Mouse (Mus musculus) gastrocnemius, adult 18-20 months (tissue): ENCODE measurements around the gene Cd22. TPM values are rescaled to one million over a fixed set of nuclear protein-coding genes. Genes with fewer than 3 reads are reported as not detected.
A peak's percentile ranks its signal among the peaks of the same experiment; 100 is the strongest.
"Not testable (repeated sequence)": the region's sequence is repeated elsewhere in the genome, so short reads cannot be mapped to it uniquely, and the experiment has no call there.

ENCODE experiments used
- DNase-seq: peaks from one replicate; pipeline ENCODE4 v3.0.0; 2021; ENCODE audit warnings: low spot score
- long read RNA-seq, 2 experiments: library from polyadenylated mRNA; stranded (forward); transcript quantifications; one replicate each; pipeline ENCODE4 v2.0.0; 2021
- total RNA-seq, 2 experiments: library from RNA; stranded (reverse); gene quantifications; 2 replicates each; pipeline ENCODE4 v1.2.3; 2021

The Cd22 gene
- total RNA-seq = not detected
- long read RNA-seq, experiment 1 = 0 reads
- long read RNA-seq, experiment 2 = 0 reads

DNA sequence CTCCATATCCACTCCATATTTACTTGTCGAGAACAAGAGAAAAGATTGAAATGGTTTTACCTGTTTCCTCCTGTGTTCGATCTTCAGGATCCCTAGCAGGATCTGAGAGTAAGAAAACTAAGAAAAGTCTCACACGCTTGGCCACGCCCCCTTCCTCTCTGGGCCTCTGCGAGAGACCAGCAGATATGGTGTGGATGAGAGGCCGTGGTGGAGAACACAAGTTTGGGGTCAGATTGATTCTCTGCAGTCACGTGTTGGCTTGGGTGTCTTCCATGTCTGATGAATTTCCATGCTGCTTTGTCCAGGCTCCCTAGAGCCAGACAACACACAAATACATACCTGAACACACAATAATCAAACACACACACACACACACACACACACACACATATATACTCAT, at the start of gene Cd22:
Gene Cd22 (minus strand): TSS at position 167 of the 400 bp plus-strand sequence.
- DNase-seq = no peak

DNA sequence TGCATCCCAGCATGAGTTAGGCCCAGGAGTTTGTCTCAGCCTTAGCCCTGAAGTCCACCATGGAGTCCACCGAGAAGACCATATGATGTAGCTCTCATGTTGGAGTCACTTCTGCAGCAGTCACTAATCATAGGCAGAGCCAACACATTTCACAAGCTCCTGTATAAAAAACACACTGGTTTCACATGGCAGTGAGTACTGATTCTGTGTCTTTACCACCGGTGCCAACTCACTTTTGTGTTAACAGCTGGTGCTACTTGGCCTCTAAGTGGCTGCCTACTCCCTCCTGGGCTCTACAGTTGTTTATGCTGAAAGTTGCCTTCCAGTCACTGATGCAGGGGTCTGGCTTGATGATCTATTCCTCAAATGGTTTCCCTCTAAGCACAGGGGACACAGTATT, 44.4 kb upstream of the Cd22 start, which contains the start of gene Hamp2:
Gene Hamp2 (minus strand): TSS at position 101 of the 400 bp plus-strand sequence.
- DNase-seq = not testable (repeated sequence)

DNA sequence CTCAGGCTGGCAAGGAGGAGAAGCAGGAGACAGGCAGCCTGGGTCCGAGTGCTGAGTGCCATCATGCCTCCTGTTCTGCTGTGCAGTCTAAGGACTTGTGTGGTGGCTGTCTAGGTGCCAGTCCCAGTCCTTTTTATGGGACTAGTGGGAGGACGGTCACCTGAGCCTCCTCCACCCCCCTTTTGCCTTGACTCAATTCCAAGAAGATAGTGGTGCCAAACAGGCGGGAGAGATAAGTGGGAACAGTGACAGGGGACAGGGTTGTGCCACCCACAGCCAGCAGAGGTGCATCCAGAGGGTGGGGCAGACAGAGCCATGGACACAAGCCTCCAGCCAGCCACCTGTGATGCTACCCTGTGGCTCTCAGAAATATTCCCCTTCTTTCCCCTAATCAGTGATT, 43.9 kb upstream of the Cd22 start:
- no peak for DNase-seq

DNA sequence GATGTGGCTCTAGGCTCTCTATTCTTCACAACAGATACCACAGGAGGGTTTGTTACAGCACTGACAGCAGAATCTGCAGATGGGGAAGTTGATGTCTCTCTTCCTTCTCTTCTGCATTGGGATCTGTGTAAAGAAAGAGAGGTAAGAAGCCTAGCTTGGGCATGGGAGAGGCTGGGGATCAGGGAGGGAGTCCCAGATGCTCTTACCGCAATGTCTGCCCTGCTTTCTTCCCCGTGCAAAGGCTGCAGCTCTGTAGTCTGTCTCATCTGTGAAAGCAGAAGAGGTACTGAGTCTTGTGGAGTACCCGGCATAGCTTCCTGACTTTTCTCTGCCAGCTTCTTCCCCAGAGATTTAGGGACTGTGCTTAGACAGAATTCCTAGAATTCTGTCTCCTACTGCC, 42.3 kb upstream of the Cd22 start:
- not testable (repeated sequence) for DNase-seq

DNA sequence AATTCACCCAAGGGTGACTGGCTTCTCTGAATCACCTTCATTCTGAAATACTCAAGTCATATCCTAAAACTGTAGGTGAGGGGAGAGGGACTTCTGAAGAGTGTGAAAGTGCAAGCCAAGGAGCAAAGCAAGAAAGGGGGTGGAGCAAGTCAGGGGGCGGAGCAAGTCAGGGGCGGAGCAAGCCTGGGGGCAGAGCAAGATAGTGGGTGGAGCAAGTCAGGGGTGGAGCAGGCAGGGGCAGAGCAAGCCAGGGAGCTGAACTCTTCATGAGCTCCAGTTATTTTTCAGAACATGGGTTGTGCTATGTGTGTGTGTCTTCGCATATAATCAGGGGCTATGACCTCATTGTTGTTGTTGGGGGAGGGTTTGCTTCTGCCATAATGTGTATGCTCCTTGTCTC, 40.1 kb upstream of the Cd22 start:
- no peak for DNase-seq

DNA sequence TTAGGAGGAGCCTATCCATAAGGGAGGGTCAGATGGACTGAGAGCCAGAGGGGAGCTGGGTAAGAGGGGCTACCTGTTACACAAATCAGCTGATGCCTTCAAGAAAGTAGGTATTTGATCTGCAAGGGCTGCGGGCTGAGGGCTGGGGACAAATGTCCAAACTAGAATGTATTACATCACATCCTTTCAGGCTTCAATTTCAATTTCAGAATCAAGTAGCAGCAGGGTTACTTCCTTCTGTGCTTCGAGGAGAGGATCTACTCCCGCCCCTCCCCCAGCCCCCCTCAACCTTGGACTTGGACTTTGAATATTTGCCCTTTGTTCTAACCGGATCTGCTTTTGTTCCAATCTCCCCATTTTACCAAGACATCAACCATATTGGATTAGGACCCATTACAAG, 37.1 kb upstream of the Cd22 start:
- DNase-seq = no peak

DNA sequence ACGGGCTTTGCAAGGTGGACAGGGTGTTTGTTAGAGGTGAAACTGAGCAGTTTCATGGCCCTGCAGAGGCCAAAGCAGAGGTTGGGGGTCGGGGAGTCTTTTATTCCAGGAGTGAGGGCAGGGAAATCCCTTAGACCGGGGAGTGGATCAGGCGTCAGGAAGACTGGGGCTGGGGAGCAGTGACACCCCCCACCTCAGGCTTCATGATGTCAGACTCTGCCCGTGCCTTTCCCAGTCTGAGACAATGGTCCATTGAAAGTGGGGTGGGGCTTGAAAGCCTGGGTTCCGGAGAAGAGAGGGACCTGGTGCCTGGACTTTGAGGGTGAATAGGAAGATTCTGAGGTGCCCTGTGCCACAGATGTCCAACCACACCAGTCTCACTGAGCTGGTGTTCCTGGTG, 36.6 kb upstream of the Cd22 start:
- no peak for DNase-seq

DNA sequence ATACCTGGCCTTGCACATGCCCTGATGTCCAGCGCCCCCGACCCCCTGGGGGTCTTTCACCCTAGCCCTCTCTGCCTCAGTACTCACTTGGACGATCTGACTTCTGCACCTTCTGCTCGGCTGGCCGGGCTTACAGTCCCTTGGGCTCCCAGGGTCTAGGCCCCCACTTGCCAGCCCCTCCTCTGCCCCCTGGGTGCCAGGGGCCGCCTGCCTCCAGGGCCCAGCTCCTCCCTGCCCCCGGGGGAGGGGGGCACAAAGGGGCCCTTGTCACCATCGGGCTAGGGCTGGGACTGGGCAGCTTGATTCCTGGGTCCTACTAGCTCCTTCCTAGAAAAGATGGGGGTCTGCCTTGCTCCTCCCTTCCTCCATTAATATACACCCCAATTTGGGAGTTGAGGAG, 34.6 kb upstream of the Cd22 start, which contains the start of gene Mag:
Gene Mag (minus strand): TSS at position 142 of the 400 bp plus-strand sequence.
- DNase-seq = no peak

DNA sequence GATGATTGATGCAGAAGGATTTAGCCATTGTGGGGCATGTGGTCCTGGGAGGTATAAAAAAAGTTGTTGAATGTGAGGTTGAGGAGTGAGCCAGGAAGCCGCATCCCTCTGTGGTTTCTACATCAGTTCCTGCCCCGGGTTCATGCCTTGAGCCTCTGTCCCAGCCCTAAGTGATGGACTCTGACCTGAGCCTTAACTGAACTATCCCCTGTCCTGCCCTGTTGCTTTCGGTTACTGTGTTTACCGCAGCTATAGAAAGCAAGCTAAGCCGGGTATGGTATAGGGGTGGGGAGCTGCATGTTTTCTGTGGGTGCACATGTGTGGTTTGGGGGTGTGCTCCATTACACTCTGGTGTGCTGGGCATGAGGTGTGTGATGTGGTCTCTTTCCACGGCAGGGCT, 29.6 kb upstream of the Cd22 start:
- no peak for DNase-seq

DNA sequence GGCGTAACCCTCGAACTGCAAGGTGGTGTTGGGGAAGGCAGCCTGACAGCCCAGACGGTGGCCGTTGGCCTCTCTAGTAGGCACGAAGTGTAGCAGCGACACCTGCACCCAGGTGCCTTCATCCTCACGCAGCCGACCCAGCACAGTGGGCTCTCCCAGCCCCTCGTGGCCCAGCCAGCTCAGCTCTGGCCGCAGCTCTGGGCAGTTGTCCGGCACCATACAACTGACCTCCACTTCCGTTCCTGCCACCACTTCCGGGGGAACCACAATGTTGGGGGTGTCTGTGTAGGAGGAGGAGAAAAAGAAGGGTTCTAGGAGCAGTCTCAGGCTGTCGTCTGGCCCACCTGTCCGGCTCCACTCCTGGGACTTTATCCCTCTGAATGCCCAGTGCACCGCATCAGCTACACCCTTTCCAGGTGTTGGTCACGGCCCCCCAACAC, 28.9 kb upstream of the Cd22 start:
- no peak for DNase-seq

DNA sequence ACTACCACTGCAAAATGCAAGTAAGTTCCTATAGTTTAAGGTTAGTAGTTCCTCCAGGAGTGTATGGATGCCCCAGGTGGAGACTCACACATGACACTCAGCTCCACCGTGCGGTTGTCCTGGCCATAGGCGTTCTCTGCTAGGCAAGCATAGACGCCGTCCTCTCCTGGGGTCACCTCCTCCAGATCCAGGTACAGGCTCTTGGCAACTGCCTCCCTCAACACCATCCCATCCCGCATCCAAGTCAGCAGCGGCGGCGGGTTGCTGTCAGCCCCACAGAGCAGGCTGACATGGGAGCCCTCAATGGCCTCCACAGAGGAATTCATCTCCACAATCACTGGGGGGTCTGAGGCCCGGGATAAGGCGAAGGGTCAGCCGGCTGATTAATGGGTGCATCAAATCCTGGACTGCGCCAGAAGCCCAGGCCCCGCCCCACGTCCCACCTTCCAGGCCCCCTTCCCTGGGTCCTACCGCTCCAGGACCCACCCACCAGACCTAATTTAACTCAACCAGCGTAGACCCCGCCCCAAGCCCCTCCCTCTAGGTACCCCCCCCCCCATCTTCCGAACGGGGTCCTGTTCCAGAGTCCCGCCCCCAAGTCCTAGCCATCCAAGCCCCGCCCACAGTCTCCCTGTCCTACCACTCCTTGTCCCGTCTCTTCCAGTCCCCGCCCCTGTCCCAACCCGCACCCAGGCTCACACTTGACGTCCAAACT, 28.3 kb upstream of the Cd22 start:
- no peak for DNase-seq

DNA sequence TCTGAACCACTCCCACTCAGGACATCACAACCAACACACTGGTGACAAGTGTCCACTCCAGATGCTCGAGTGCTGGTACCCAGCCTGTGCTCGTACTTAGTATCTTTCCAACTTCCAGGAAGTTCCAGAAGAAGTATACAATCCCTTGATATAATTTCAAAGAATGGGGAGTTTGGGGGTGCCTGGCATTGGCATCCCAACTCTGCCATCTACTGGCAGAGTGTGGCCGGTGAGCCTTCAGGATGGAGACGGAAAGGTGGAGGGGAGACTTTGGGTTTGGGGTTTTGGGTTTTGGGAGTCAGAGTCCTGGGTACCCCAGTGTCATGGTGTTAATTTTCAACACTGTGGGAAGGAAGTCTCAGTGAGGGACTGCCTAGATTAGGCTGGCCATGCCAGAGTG, 23.9 kb upstream of the Cd22 start:
- no peak for DNase-seq

DNA sequence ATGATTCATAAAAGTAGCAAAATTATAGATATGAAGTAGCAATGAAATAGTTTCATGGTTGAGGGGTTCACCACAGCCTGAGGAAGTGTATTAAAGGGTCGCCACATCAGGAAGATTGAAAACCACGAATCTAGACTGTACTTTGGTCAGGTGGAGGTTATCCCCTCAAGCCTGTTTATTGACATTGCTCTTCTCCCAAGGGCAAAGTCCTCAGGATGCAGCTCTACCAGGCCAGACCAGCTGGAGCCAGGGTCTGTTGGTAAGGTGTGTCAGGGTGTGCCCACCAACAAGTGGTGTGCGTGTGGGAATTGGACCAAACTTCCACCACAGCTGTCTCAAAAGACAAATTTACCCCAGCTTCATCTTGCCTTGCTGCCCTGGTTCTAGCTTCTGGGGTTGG, 15.1 kb upstream of the Cd22 start:
- DNase-seq = no peak

DNA sequence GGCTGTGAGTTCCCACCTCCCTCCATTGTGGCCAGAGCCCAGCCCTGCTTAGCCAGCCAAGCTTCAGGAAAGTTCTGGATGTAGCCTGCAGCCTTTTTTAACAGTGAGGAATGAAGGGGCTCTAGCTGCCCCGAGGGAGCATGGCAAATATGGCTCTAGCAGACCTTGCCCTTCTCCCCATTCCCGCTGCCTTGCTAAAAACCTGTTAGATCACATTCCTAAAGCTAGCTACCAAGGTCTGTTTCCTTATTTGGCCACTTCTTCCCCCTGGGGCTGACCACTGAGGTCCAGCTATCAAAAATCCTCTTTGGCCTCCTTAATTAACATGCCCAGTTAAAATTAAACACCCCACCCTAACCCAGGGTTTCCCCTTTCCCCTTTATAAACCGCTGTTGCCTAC, 12.4 kb upstream of the Cd22 start:
- no peak for DNase-seq

DNA sequence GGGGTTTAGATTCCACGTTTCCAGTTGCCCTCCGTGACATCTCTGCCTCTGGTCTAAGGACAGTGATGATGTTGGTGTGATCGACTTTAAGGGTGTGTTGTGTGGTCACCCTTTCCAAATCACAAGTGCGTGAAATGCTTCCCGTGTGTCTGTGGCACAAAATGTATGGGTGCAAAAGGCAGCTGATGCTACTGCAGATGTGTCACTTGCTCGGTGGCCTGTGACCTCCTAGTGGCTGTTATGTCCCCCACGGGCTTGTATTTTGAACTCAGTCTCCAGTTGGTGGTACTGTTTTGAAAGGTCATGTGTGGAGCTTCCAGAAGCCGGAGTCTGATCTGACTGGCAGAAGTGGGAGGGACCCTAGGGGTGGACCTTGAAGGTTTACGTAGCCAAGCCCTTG, 11.6 kb upstream of the Cd22 start:
- no peak for DNase-seq

DNA sequence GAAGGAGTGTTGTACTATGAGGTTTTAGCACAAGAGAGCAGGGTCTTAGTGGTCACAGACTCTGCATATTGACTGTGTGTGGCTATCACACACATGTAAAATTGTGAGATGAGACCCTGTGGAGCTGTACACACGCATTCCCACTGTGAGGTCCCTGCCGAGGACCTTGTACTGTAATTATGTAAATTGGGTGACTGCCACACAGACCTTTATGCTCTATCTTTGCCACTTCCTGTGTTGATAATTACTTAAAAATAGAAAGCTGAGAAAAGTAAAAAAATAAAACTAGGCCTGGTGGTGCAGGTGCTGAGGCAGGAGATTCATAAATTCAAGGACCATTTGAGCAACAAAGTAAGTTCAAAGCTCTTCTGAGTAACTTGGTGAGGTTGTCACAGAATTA, 10.5 kb upstream of the Cd22 start:
- no peak for DNase-seq

DNA sequence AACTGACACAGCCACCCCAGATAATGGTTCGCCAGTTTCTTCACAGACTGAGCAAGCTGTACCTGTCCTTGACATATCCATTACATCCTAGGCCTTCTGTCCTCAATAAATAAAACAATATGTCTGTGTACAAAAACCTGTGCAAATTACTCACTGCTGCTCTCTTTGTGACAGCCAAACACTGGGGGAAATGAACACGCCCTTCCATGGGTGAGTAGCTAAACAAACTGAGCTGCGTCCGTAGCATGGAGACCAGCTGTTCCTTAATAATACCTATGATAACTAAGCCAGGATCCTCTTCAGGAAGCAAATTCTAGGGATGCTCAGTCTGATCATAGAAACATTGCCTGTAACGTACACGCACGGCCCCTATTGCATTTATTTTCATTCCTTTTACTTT, 8.6 kb upstream of the Cd22 start:
- no peak for DNase-seq

DNA sequence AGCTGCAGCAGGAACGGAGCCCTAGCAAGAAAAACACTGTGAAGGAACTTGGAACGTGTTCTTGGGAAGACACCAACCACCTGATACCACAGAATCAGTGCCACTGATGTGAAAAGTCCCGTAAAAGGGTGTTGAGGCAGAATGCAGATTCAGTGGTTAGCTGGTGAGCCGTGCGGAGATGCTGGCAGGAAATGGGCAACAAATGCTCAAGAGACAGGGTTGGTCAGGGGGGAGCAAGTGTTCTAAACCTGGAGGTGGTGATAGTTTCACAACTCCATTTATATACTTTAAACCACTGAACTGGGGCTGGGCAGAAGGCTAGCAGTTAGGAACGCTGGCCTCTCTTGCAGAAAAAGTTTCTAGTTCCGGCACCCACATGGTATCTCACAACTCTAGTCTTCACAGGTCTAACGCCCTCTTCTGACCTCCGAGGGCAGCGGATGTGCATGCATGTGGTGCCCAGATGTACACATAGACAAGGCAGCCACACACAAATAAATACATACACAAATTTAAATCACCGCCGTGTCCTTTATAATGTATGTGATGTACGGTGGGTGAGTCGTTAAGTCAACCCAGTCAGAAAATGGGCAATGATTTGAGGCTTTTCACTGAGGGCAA, 7.5 kb upstream of the Cd22 start:
- DNase-seq = no peak

DNA sequence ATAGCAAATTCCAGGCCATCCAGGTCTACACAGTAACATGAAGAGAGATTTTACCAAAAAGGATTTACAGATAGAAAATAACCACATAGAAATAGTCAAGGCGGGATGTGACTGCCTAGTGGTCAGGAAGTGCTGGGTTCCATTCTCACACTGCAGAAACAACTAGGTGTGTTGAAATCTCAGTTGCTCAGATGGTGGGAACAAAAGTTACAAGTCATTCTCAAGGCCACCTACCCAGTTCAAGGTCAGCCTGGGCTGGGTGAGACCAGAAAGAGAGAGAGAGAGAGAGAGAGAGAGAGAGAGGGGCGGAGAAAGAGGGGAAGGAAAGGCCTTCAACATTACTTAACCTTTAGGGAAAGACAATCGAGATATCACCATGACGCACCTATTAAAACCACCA, 6.7 kb upstream of the Cd22 start:
- no peak for DNase-seq

DNA sequence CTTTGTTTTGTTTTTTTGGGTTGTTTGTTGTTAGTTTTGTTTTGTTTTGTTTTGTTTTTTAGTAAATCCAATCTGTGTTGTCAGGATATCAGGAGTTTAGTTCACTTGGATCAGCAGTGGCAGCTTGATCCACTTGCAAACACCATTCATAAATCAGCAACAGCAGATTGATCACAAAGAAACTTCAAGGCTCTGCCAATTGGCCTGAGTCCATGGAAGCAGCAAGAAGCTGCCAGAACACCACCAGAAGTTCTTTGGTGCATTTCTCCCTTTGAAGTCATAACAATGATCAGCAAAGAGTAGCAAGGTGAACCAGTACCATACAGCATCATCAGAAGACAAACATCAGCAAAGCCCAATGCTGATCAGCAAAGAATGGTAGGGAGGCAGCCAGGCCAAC, 3.9 kb upstream of the Cd22 start:
- no peak for DNase-seq

DNA sequence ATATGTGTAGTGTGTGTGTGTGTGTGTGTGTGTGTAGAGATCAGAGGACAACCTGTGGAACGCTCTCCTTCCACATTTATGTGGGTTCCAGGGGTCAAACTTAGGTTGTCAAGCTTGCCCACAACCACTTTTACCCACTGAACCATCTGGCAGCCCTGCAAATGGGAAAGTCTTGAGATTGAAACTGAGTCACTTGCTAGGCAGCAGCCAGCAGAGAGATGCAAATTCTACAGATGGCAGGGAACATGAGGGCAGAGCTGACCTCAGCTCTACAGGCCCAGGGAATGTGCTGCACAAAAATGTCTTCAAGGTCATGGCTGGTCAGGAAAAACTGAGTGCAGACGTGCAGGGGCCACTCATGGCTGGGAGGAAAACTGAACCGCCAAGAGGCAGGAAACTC, 1.2 kb upstream of the Cd22 start:
- DNase-seq = no peak

DNA sequence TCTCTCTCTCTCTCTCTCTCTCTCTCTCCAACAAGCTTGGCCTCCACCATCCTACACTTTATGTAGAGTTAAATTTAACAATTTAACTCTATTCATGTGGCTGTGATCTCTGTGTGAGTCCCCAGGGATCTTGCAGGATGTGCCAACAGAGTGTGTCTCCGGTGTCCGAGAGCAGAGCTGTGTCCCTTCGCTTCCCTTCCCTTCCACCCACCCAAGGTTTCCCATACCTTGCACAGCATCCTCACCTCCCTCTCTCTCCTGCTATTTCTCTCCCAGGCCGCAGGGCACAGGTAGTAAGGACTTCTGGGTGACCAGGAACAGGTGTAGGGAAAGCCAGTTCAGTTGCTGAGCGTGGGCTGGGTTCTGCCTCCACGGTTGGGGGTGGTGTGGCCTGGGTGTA, 1.2 kb downstream of the Cd22 start:
- no peak for DNase-seq

DNA sequence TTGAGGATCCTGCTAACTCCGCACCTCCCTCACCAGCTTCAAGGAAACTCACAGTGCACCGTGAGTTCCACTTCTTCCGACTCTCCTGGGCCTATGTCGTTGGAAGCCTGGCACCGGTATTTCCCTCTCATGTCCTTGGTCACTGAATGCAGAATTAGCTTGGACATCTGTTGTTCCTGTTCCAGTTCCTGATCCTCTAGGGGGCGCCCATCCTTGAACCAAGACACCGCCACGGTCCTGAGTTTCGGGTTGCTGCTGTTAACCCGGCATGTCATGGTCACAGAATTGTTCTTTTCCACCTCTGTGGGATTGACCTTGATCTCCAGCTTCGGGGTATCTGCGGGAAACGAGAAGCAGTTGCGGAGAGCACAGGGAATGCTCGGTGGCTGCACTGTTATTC, 7.1 kb downstream of the Cd22 start:
- DNase-seq = peak; percentile 71
